Comparison of ENCODE assay signal across 16 mouse cellular contexts in genomic region chr12:36132668-36133067, GRCm38 (mm10).
"Had no signal": no experiment of that assay in that cellular context is flagged by ENCODE, and none has a peak within 500 bp of the region (broad histone marks: within the 10 kb centered on the region; RNA-seq: fewer than 3 reads in every experiment).

No protein-coding gene starts in this region.

- H3K9ac ChIP-seq: limb, embryonic 13.5 days; liver, embryonic 12.5 days; liver, embryonic 15.5 days; lung, embryonic 15.5 days had no signal

- DNase-seq: kidney, postnatal 25 days; layer of hippocampus, adult 9-11 months; liver; lung, adult 18-20 months; lung, postnatal 10 days; lung, postnatal 36 days; midbrain, embryonic 14.5 days; thymus, adult 18-20 months; thymus, postnatal 36 days had no signal

- ATAC-seq: liver, embryonic 12.5 days had no signal

- H3K9me3 ChIP-seq: limb, embryonic 10.5 days; limb, embryonic 13.5 days; liver, embryonic 12.5 days; liver, embryonic 15.5 days; lung, embryonic 15.5 days had no signal

- H3K27ac ChIP-seq: layer of hippocampus, adult 2 months; limb, embryonic 10.5 days; limb, embryonic 13.5 days; liver, embryonic 12.5 days; liver, embryonic 15.5 days; lung, embryonic 15.5 days had no signal

- H3K27me3 ChIP-seq: limb, embryonic 13.5 days; liver, embryonic 12.5 days; liver, embryonic 15.5 days; lung, embryonic 15.5 days had no signal

- H3K4me1 ChIP-seq: limb, embryonic 10.5 days; limb, embryonic 13.5 days; liver, embryonic 15.5 days; lung, embryonic 15.5 days had no signal

- H3K4me2 ChIP-seq: limb, embryonic 13.5 days; liver, embryonic 12.5 days; liver, embryonic 15.5 days; lung, embryonic 15.5 days; midbrain, embryonic 11.5 days had no signal

- H3K4me3 ChIP-seq: layer of hippocampus, adult 2 months; limb, embryonic 10.5 days; limb, embryonic 13.5 days; liver, embryonic 12.5 days; liver, embryonic 15.5 days; lung, embryonic 15.5 days had no signal
